Mouse (Mus musculus) left cerebral cortex, adult 2 months (tissue): ENCODE results near the gene Npas1. TPM values are rescaled to one million over a fixed set of nuclear protein-coding genes. Genes with fewer than 3 reads are reported as not detected.

Source experiments
- DNase-seq, 2 experiments: peaks; one replicate each; pipeline ENCODE4 v3.0.0; 2021 to 2022; ENCODE audit warnings: low spot score in 2 of 2, mixed read lengths in 1 of 2; ENCODE audit errors: extremely low spot score in 1 of 2
- H3K27ac ChIP-seq: fragments of 200-600 bp; 2 replicates; pipeline ENCODE4 v1.8.1; 2022
- H3K4me3 ChIP-seq: fragments of 200-600 bp; 2 replicates; pipeline ENCODE4 v1.8.1; 2022
- CTCF ChIP-seq: fragments of 200-600 bp; IDR thresholded peaks from 2 replicates; pipeline ENCODE4 v1.8.1; 2022; ENCODE audit warnings: antibody characterized with exemption, mild to moderate bottlenecking, moderate library complexity
- intact Hi-C: fragments of 180-260 bp; cut with DNase I; formaldehyde crosslinking; loops from one replicate; pipeline ENCODE4 v1.15.1; 2025
- total RNA-seq, 2 experiments: library from RNA; stranded (reverse); gene quantifications; 2 replicates each; pipeline ENCODE4 v1.2.3; 2021

Gene Npas1
- total RNA-seq, 2 experiments from 2014 or later, result 10.2 to 11.5 TPM

DNA sequence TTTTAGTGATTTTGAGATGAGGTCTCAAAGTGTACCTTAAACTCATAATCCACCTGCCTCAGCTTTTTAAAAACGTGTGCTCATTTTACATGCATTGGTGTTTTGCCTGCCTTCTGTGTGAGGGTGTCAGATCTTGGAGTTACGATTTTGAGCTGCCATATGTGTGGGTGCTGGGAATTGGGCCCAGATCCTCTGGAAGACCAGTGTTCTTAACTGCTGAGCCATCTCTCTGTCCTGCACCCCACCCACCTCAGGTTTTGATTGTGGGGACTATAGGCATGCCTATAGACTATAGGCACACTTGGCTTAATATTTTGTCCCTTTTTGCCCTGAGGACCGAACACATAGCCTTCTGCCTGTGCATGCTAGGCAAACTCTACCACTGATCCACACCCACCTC, 14.7 kb upstream of the Npas1 start:
- TF ChIP-seq CTCF, result no peak
- DNase-seq, result no peak
- Histone ChIP-seq H3K27ac (no peak overlapping the region), H3K4me3 (no peak overlapping the region)
- intact Hi-C loops, result no loop called here

DNA sequence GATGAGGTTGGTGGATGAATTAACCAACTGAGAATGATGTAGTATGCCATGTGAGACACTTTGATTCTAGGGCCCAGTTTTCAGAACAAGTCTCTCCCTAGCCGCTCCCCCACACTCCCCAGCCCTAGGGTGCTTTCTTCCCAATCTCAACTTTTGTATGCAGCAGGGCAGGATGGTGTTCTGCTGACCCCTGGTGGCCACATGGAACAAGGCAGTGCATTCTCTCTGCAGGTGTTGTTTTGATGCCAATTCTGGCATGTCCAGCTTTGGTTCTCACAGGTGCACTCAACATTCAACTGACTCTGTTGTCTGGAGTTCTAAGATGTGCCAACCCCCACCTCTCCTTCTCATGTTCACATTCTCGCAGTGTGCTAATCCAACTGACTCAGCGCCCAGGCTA, 14.2 kb upstream of the Npas1 start:
- H3K27ac ChIP-seq, result no peak overlapping the region; the same call in 1 of the 2 replicates
- peak; percentile 48 to 65 for DNase-seq
- no peak overlapping the region for H3K4me3 ChIP-seq
- intact Hi-C loops, result loop anchor here (2.0 kb wide), 1 partner anchor 27 kb away; no protein-coding TSS in a partner anchor
- peak; percentile 88 for TF ChIP-seq CTCF

GRCm38 (mm10) chr7:16489948-16490347, 12.4 kb upstream of the Npas1 start:
- no peak overlapping the region for H3K27ac ChIP-seq
- intact Hi-C loops, result loop anchor here (1.0 to 2.0 kb wide), 2 partner anchors 25 to 127 kb away; no protein-coding TSS in a partner anchor
- H3K4me3 ChIP-seq, result no peak overlapping the region
- peak in 1 of 2 experiments; percentile 39 for DNase-seq
- peak; percentile 54 for TF ChIP-seq CTCF

- no peak overlapping the region for H3K4me3 ChIP-seq
- intact Hi-C loops, result no loop called here
- no peak for DNase-seq
- TF ChIP-seq CTCF, result no peak
- H3K27ac ChIP-seq, result no peak overlapping the region
These were observed 11.3 kb upstream of the Npas1 start for GRCm38 (mm10) chr7:16488816-16489215.

GRCm38 (mm10) chr7:16476600-16476989, 933 bp downstream of the Npas1 start:
- DNase-seq, result no peak
- H3K27ac ChIP-seq, result no peak overlapping the region
- no peak for TF ChIP-seq CTCF
- peak overlapping the region; percentile 29 for H3K4me3 ChIP-seq
- intact Hi-C loops, result no loop called here

DNA sequence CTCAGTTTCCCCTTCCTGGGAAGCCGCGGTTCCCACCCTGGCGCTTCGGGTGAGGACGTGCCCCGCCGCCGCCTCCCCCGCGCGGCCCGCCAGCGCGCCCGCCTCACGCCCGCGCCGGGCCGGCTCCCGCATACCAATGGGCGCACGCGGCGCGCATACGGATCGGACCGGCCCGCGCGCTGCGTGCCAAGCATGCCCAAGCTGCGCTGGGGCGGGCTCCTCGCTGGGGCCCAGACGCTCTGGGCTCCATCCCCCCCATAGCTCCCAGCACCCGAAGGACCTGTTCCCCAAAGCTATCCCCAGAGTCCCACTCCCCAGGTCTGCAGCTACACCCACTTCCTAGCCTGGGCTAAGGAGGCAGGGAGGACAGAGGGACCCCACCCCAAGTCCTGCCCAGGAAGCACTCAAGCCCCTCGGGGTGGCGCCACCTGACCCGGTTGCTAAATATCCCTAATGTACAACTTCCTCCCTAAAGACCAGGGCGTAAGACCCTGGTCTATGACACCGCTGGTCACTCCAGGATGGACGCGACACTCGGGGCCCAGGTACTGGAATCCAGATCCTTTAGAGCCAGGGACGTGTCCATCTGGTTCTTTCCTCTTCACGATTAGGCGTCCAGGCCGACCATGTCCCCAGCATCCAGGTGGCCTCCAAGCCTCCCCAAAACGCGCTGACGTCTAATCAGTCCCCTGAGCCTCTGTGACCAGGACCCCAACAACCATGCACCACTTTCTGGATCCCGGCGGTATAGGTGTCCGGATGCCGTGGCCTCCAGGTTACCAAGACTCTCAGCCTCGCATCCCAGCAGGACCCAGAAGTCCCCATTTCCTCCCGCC, 1.5 kb downstream of the Npas1 start:
- H3K4me3 ChIP-seq, result peak overlapping the region; percentile 29
- no peak overlapping the region for H3K27ac ChIP-seq
- intact Hi-C loops, result no loop called here
- TF ChIP-seq CTCF, result no peak
- DNase-seq, result no peak

DNA sequence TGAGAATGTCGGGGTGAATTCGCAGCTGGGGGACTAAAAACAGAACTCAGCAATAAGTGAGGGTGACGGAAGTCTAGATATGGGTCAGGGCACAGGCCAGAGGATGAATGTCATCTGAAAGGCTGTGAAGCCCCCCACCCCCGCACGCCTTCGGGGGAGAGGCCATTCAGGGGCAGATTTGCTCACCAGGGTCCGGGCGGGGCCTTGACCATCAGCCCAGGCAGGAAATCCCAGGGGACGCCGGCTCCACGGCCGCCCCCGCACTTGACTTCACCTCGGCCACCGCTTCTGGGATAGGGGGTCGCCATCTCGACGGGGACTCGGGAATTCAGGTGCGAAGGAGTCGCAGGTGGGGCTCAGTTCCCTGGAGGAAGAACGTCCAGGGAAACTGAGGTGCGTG, 2.2 kb downstream of the Npas1 start:
- Histone ChIP-seq H3K4me3 (peak overlapping the region; percentile 24; the same call in 1 of the 2 replicates), H3K27ac (no peak overlapping the region)
- TF ChIP-seq CTCF, result no peak
- intact Hi-C loops, result no loop called here
- DNase-seq, result no peak

GRCm38 (mm10) chr7:16474445-16474844, 3.1 kb downstream of the Npas1 start:
- Histone ChIP-seq H3K4me3 (0 out of 2 replicates have a peak overlapping the region, but pooled peaks have one; percentile 13), H3K27ac (no peak overlapping the region)
- no peak for DNase-seq
- intact Hi-C loops, result no loop called here
- TF ChIP-seq CTCF, result no peak

DNA sequence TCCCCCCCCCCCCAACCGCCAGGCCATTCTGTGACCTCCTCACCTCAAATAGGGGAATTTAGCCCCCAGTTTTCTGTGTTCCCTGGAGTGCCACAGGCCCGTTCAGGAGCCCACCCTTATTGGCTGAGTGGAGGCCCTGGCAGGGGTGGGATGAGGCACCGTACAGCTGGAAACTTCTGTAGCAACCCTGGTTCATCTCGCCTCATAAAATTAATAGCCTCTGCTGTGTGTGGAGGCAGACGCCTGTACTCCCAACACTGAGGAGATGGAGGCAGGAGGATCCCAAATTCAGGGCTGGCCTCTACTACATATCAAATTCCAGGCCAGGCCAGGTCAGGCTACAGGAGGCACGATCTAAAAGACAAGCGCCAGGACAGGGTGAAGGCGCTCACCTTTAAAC, 3.7 kb downstream of the Npas1 start:
- intact Hi-C loops, result no loop called here
- DNase-seq, result no peak
- no peak overlapping the region for H3K4me3 ChIP-seq
- TF ChIP-seq CTCF, result no peak
- no peak overlapping the region for H3K27ac ChIP-seq

GRCm38 (mm10) chr7:16472116-16472709, 5.3 kb downstream of the Npas1 start:
- TF ChIP-seq CTCF, result no peak
- Histone ChIP-seq H3K4me3 (no peak overlapping the region), H3K27ac (no peak overlapping the region)
- no peak for DNase-seq
- intact Hi-C loops, result no loop called here

GRCm38 (mm10) chr7:16471549-16471948, 6.0 kb downstream of the Npas1 start:
- H3K4me3 ChIP-seq, result no peak overlapping the region
- DNase-seq, result no peak
- intact Hi-C loops, result no loop called here
- no peak overlapping the region for H3K27ac ChIP-seq
- TF ChIP-seq CTCF, result peak; percentile 53

GRCm38 (mm10) chr7:16468115-16468514, 9.4 kb downstream of the Npas1 start:
- no peak for DNase-seq
- TF ChIP-seq CTCF, result no peak
- H3K4me3 ChIP-seq, result no peak overlapping the region
- no peak overlapping the region for H3K27ac ChIP-seq
- intact Hi-C loops, result no loop called here
